Mouse (Mus musculus) brain, embryonic 14.5 days (tissue): ENCODE measurements at regions not wholly inside any gene's neighbourhood (a gene's known extent, or its start where the extent isn't known, plus 50 kb on each side); places are given as distances from the start of the nearest gene placed in this dataset.

Experiments
- CTCF ChIP-seq: fragments of 200-500 bp; IDR thresholded peaks from 2 replicates; pipeline ENCODE4 v1.5.1; 2012; ENCODE audit warnings: inconsistent platforms, mild to moderate bottlenecking, moderate library complexity, borderline replicate concordance; ENCODE audit not compliant: insufficient read depth, insufficient read length; ENCODE audit errors: extremely low read depth
- POLR2A ChIP-seq: fragments of 200-500 bp; IDR thresholded peaks from 2 replicates; pipeline ENCODE4 v1.6.1; 2012; ENCODE audit warnings: mild to moderate bottlenecking, inconsistent platforms, borderline replicate concordance; ENCODE audit not compliant: poor library complexity, insufficient read depth, insufficient read length, severe bottlenecking; ENCODE audit errors: extremely low read depth

DNA sequence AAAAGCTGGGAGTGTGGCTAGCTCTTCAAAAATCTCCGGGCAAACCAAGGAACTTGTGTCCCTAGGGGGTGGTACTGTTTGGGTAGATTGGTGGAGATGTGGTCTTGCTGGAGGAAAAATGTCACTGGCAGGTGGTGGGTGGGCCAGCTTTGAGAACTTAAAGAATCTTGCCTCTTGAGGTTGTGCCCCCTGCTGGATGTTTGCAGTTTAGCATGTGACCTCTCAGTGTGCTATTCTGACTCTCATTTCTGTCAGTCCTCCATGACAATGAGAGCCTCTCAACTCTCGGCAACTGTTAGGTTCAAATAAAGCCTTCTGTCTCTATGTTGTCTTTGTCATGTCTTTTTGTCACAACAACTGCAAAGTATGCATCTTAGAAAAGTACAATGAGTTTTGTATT, 392.5 kb downstream of the Lipi start:
- TF ChIP-seq CTCF (peak; percentile 18; the same call in 1 of the 2 replicates), POLR2A (no peak)
